Mouse (Mus musculus) E14TG2a.4 (cell line): ENCODE data around the gene Scnn1a.

Experiments used
- H3K27me3 ChIP-seq: 2 replicates; pipeline ENCODE4 v1.6.1; 2014; ENCODE audit warnings: low read length, control low read depth; ENCODE audit not compliant: insufficient read depth
- H3K36me3 ChIP-seq: 2 replicates; pipeline ENCODE4 v1.6.1; 2014; ENCODE audit warnings: low read length, control low read depth; ENCODE audit not compliant: insufficient read depth
- H3K4me1 ChIP-seq: replicated peaks from 2 replicates; pipeline ENCODE4 v1.6.1; 2014; ENCODE audit warnings: low read depth, low read length, control low read depth
- H3K4me3 ChIP-seq: replicated peaks from 2 replicates; pipeline ENCODE4 v1.5.1; 2014; ENCODE audit warnings: mild to moderate bottlenecking, low read length
- H3K9me3 ChIP-seq: 2 replicates; pipeline ENCODE4 v1.6.1; 2014; ENCODE audit warnings: low read length, control low read depth
- CTCF ChIP-seq: conservative IDR thresholded peaks from 2 replicates; pipeline ENCODE4 v1.5.1; 2014; ENCODE audit warnings: low read length
- NANOG ChIP-seq: IDR thresholded peaks from 2 replicates; pipeline ENCODE4 v1.6.1; 2014; ENCODE audit warnings: borderline replicate concordance, low read length, mixed read lengths
- POU5F1 ChIP-seq: IDR thresholded peaks from 2 replicates; pipeline ENCODE4 v1.6.1; 2014; ENCODE audit warnings: low read length, borderline replicate concordance

The Scnn1a gene

GRCm38 (mm10) chr6:125323547-125323946, 3.1 kb downstream of the Scnn1a start:
- H3K4me3 ChIP-seq, result no peak overlapping the region
- TF ChIP-seq POU5F1 (no peak), NANOG (no peak), CTCF (no peak)
- no peaks in the 10 kb centered on the region for H3K9me3 ChIP-seq
- H3K27me3 ChIP-seq, result peaks cover 75% of the 10 kb centered on the region
- H3K36me3 ChIP-seq, result no peaks in the 10 kb centered on the region
- H3K4me1 ChIP-seq, result peaks cover 51% of the 10 kb centered on the region

GRCm38 (mm10) chr6:125325337-125325736, 4.9 kb downstream of the Scnn1a start:
- Histone ChIP-seq H3K27me3 (peaks cover 66% of the 10 kb centered on the region), H3K36me3 (no peaks in the 10 kb centered on the region), H3K4me3 (no peak overlapping the region), H3K4me1 (peaks cover 45% of the 10 kb centered on the region), H3K9me3 (no peaks in the 10 kb centered on the region)
- TF ChIP-seq NANOG (no peak), POU5F1 (no peak), CTCF (no peak)

- Histone ChIP-seq H3K4me1 (peaks cover 23% of the 10 kb centered on the region), H3K9me3 (no peaks in the 10 kb centered on the region), H3K36me3 (no peaks in the 10 kb centered on the region), H3K27me3 (peaks cover 61% of the 10 kb centered on the region), H3K4me3 (no peak overlapping the region)
- TF ChIP-seq CTCF, result peak; percentile 55
- no peak for TF ChIP-seq POU5F1
- TF ChIP-seq NANOG, result no peak
These were observed 7.8 kb downstream of the Scnn1a start for GRCm38 (mm10) chr6:125328243-125328642.

GRCm38 (mm10) chr6:125330626-125331326, 10.3 kb downstream of the Scnn1a start:
- H3K4me1 ChIP-seq, result peaks cover 18% of the 10 kb centered on the region
- H3K4me3 ChIP-seq, result peak overlapping the region; percentile 76
- TF ChIP-seq NANOG (no peak), CTCF (no peak), POU5F1 (no peak)
- H3K36me3 ChIP-seq, result no peaks in the 10 kb centered on the region
- peaks cover 41% of the 10 kb centered on the region for H3K27me3 ChIP-seq
- no peaks in the 10 kb centered on the region for H3K9me3 ChIP-seq

GRCm38 (mm10) chr6:125333112-125333899, 12.8 kb downstream of the Scnn1a start:
- peaks cover 43% of the 10 kb centered on the region for H3K27me3 ChIP-seq
- TF ChIP-seq POU5F1 (no peak), NANOG (no peak), CTCF (no peak)

GRCm38 (mm10) chr6:125334356-125334755, 13.9 kb downstream of the Scnn1a start:
- Histone ChIP-seq H3K9me3 (no peaks in the 10 kb centered on the region), H3K27me3 (peaks cover 47% of the 10 kb centered on the region), H3K4me3 (no peak overlapping the region), H3K36me3 (no peaks in the 10 kb centered on the region), H3K4me1 (peaks cover 16% of the 10 kb centered on the region; the same call in 1 of the 2 replicates)
- no peak for TF ChIP-seq NANOG
- TF ChIP-seq CTCF, result no peak
- no peak for TF ChIP-seq POU5F1

More at GRCm38 (mm10) chr6:125333112-125333899, 12.8 kb downstream of the Scnn1a start:
- peaks cover 17% of the 10 kb centered on the region for H3K4me1 ChIP-seq
- H3K9me3 ChIP-seq, result no peaks in the 10 kb centered on the region
- H3K4me3 ChIP-seq, result no peak overlapping the region
- H3K36me3 ChIP-seq, result no peaks in the 10 kb centered on the region

GRCm38 (mm10) chr6:125338791-125339660, 18.6 kb downstream of the Scnn1a start:
- Histone ChIP-seq H3K4me1 (peaks cover 25% of the 10 kb centered on the region), H3K4me3 (no peak overlapping the region), H3K36me3 (no peaks in the 10 kb centered on the region), H3K9me3 (no peaks in the 10 kb centered on the region), H3K27me3 (peaks cover 33% of the 10 kb centered on the region)
- TF ChIP-seq CTCF (no peak), POU5F1 (no peak), NANOG (no peak)

- H3K4me1 ChIP-seq, result peaks cover 38% of the 10 kb centered on the region
- TF ChIP-seq POU5F1 (no peak), NANOG (no peak), CTCF (no peak)
- H3K27me3 ChIP-seq, result peaks cover 40% of the 10 kb centered on the region
- H3K36me3 ChIP-seq, result no peaks in the 10 kb centered on the region
- no peaks in the 10 kb centered on the region for H3K9me3 ChIP-seq
- H3K4me3 ChIP-seq, result no peak overlapping the region
These were observed 19.8 kb downstream of the Scnn1a start for GRCm38 (mm10) chr6:125340244-125340643.
